Mouse (Mus musculus): ENCODE data around the gene Ttc41.

DNA sequence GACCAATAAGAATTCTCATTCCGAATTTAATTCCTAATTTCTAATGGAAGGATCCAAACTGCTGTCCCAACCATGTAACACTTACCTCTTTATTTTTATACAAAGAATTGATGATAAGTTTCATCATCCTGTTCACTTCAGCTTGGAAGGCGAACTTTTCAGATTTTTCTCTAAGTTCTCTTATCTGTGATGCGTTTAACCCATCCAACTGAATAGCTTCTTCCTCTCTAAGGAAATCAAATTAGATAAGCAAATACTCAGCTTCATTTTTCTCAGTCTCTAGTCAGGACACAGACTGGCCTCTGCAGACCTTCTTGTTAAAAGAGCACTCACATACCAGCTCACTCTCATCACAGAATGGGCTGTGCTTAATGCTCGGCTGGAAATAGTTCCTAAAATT, 2.2 kb upstream of the Ttc41 start:
- TF ChIP-seq GATA1 (IDR thresholded peaks at IDR 0.05; ENCODE audit: borderline replicate concordance, low read length) (no peak), CTCF (IDR thresholded peaks at IDR 0.05; ENCODE audit: low read depth, low read length) (no peak), TAL1 (conservative IDR thresholded peaks at IDR 0.05; ENCODE audit: low read depth, low read length) (no peak)
